Comparison of ENCODE assay signal across 8 mouse cellular contexts in the genomic region with DNA sequence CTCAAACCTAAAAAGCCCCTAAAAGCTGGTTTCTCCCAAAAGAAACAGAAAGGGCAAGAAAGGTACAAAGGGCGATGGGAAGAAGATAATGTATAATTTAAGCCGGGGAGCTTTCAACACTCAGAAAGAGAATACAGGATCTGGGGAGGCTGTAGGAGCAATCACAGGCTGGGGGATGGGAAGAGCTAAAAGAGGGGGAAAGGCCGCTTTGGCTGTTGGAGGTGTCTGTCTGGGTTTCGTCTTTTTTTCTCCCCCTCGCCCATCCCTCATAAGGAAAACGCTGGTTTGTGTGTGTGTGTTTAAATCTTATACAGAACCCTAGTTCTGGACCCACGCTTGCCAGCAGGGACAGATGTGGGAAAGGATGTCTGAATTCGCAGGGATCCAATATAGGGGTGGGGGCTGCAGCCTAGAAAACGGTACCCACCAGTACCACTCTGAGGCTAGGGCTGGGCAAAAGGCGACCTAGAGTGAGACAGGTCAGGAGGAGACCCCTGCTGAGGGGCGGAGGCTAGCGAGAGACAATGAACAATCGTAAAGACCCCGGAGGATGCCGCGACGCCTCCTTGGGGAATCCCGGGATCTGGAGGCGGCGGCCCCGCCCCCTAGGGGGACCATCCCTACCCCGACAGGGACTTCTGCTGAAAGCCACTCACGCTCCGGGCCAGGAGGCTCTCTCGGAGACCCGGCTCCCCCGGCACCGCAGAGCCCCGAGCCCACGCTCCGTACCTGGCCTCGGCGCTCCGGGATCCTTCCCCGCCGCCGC. TPM values are rescaled to one million over a fixed set of nuclear protein-coding genes. Genes with fewer than 3 reads are reported as not detected.
DNase-seq lines count a peak whose midpoint lies in the region; ATAC-seq and TF ChIP-seq lines count a peak whose summit lies in the region.

No protein-coding gene starts in this region.

- WGBS in thymus, adult 2 months: 7% methylated on average over 37 of the region's 37 CpGs
- under 1% methylated on average over 25 of the region's 37 CpGs for WGBS in limb, embryonic 15.5 days
- under 1% methylated on average over 37 of the region's 37 CpGs for WGBS in stomach, embryonic 16.5 days

- H3K27ac ChIP-seq in thymus, adult 2 months (ENCODE audit: control insufficient read depth, insufficient read depth, low read length): peak overlapping the region; percentile 10; the same call in 1 of the 2 replicates
- peak overlapping the region; percentile 79 for H3K27ac ChIP-seq in limb, embryonic 15.5 days
- peak overlapping the region; percentile 84 for H3K27ac ChIP-seq in stomach, embryonic 16.5 days (ENCODE audit: low read length)

- no peaks in the 10 kb centered on the region for H3K36me3 ChIP-seq in thymus, adult 2 months (ENCODE audit: control insufficient read depth, insufficient read depth, low read length)
- H3K36me3 ChIP-seq in limb, embryonic 15.5 days: no peaks in the 10 kb centered on the region
- no peaks in the 10 kb centered on the region for H3K36me3 ChIP-seq in stomach, embryonic 16.5 days (ENCODE audit: control insufficient read depth, insufficient read depth, low read length)

- H3K4me1 ChIP-seq in thymus, adult 2 months (replicated peaks; ENCODE audit: control insufficient read depth, insufficient read depth, low read length): peaks cover 12% of the 10 kb centered on the region
- peaks cover 29% of the 10 kb centered on the region for H3K4me1 ChIP-seq in limb, embryonic 15.5 days
- H3K4me1 ChIP-seq in stomach, embryonic 16.5 days (ENCODE audit: control insufficient read depth, insufficient read depth, low read length): peaks cover 16% of the 10 kb centered on the region

- H3K9ac ChIP-seq in limb, embryonic 15.5 days: peak overlapping the region; percentile 88
- peak overlapping the region; percentile 89 for H3K9ac ChIP-seq in stomach, embryonic 16.5 days (ENCODE audit: low read length)

- H3K27me3 ChIP-seq in thymus, adult 2 months (ENCODE audit: control insufficient read depth, insufficient read depth, low read length): peaks cover 7% of the 10 kb centered on the region
- no peaks in the 10 kb centered on the region for H3K27me3 ChIP-seq in limb, embryonic 15.5 days
- H3K27me3 ChIP-seq in stomach, embryonic 16.5 days (ENCODE audit: control insufficient read depth, insufficient read depth, low read length): no peaks in the 10 kb centered on the region

- no peak for TF ChIP-seq POLR2A in thymus, adult 2 months (IDR thresholded peaks at IDR 0.05; ENCODE audit: control insufficient read depth, extremely low read depth, insufficient read depth, low read length, poor library complexity)

- no peaks in the 10 kb centered on the region for H3K9me3 ChIP-seq in limb, embryonic 15.5 days
- no peaks in the 10 kb centered on the region for H3K9me3 ChIP-seq in stomach, embryonic 16.5 days (replicated peaks; ENCODE audit: control insufficient read depth, low read length)

- DNase-seq in embryo, embryonic 10 days (ENCODE audit: low spot score): peak; percentile 81
- no peak for DNase-seq in embryo, embryonic 9.5 days (ENCODE audit: extremely low spot score)
- DNase-seq in thymus, adult 2 months: no peak
- no peak for DNase-seq in thymus, postnatal 0 days (ENCODE audit: low spot score)
- DNase-seq in cerebellum, postnatal 25 days: no peak
- DNase-seq in thymus, postnatal 25 days: no peak

- peak overlapping the region; percentile 57 for H3K4me3 ChIP-seq in thymus, adult 2 months (ENCODE audit: control insufficient read depth, insufficient read depth, low read length)
- peak overlapping the region; percentile 92 for H3K4me3 ChIP-seq in limb, embryonic 15.5 days
- H3K4me3 ChIP-seq in stomach, embryonic 16.5 days (replicated peaks; ENCODE audit: low read length): peak overlapping the region; percentile 89

- peak; percentile 50 for ATAC-seq in limb, embryonic 15.5 days (ENCODE audit: insufficient number of reproducible peaks, low FRiP score, low TSS enrichment, low read depth)
- ATAC-seq in stomach, embryonic 16.5 days (ENCODE audit: insufficient read depth, low FRiP score): peak; percentile 49; the same call in 1 of the 2 replicates

- no peak for TF ChIP-seq CTCF in thymus, adult 2 months (IDR thresholded peaks at IDR 0.05; ENCODE audit: borderline replicate concordance, control insufficient read depth, extremely low read depth, insufficient read depth, low read length, poor library complexity)

- peak overlapping the region; percentile 67 for H3K4me2 ChIP-seq in limb, embryonic 15.5 days
- peak overlapping the region; percentile 90 for H3K4me2 ChIP-seq in stomach, embryonic 16.5 days (ENCODE audit: low read depth, low read length)

RNA-seq across cellular contexts. Expression of a gene that starts 0.6 kb away (rescaled TPM):
- 2.6 and 2.8 TPM in 2 replicates for polyA plus RNA-seq in thymus, adult 2 months (2012; rRNA removed)
- polyA plus RNA-seq in thymus, postnatal 0 days (2015; fragmentation: Nextera tagmentation; extraction: Ambion mirVana): 6.7 TPM in 2 replicates
- polyA plus RNA-seq in limb, embryonic 15.5 days (2015; fragmentation: Nextera tagmentation; extraction: Ambion mirVana): 28.1 and 28.7 TPM in 2 replicates
- polyA plus RNA-seq in stomach, embryonic 16.5 days (2015; fragmentation: Nextera tagmentation; extraction: Ambion mirVana): 25.8 and 28.7 TPM in 2 replicates

RNA-seq across cellular contexts. Expression of a gene that starts 14.3 kb away (rescaled TPM):
- not detected in 2 replicates for polyA plus RNA-seq in thymus, adult 2 months (2012; rRNA removed)
- not detected in 2 replicates for polyA plus RNA-seq in thymus, postnatal 0 days (2015; fragmentation: Nextera tagmentation; extraction: Ambion mirVana)
- polyA plus RNA-seq in limb, embryonic 15.5 days (2015; fragmentation: Nextera tagmentation; extraction: Ambion mirVana): not detected in 2 replicates
- not detected in 2 replicates for polyA plus RNA-seq in stomach, embryonic 16.5 days (2015; fragmentation: Nextera tagmentation; extraction: Ambion mirVana)

Comparison
In these comparisons a context has a peak if more than half of its experiments do, and no peak if none do; other contexts are left out.
1. H3K27ac ChIP-seq: peak in every context shown above with its lines; median percentile 84 in stomach, embryonic 16.5 days; 79 in limb, embryonic 15.5 days; 10 in thymus, adult 2 months.